Mouse (Mus musculus) megakaryocyte, embryonic 14.5 days (primary cell): Measurements from ENCODE around the gene Prim1.

Experiments used
- FLI1 ChIP-seq: IDR thresholded peaks from 2 replicates; pipeline ENCODE4 v1.6.1; 2012; ENCODE audit warnings: low read length, inconsistent platforms, mixed read lengths
- GATA1 ChIP-seq: IDR thresholded peaks from 3 replicates; pipeline ENCODE4 v1.6.1; 2012; ENCODE audit warnings: mixed read lengths, low read length, inconsistent platforms, borderline replicate concordance

DNA sequence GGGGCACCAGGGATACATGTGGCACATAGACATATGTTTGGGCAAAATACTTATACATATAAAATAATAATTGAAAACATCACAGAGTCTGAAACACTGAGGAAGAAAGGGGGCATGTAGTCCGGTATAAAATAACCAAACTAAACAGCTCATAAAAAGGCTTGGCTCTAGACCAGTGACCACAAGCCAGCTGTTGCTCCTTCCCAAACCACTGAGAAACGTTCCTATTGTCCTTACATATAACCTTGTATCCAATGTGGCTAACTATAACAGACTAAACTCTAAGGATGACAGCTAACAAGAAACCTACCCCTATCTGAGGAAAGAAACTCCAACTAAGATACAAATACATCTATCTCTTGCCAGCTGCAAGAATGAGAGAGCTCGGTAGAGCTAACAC, 40.9 kb upstream of the Prim1 start:
- no peak for TF ChIP-seq GATA1
- no peak for TF ChIP-seq FLI1
